Mouse (Mus musculus) liver, embryonic 14.5 days (tissue): ENCODE data around the gene Tmem223. TPM values are rescaled to one million over a fixed set of nuclear protein-coding genes. Genes with fewer than 3 reads are reported as not detected.

Experiments used
- ATAC-seq: fragments of 200-750 bp; cut with Nextera tagmentation; 2 replicates; pipeline ENCODE4 v1.8.0; 2017; ENCODE audit warnings: moderate number of reproducible peaks, mild to moderate bottlenecking, moderate library complexity; ENCODE audit not compliant: insufficient read depth
- DNase-seq, 3 experiments: peaks; one replicate each; pipeline ENCODE4 v3.0.0-alpha.2; 2012 to 2013; ENCODE audit warnings: low read depth in 3 of 3, low spot score in 3 of 3
- H3K27ac ChIP-seq: fragments of 300-500 bp; sonication (generic); 2 replicates; pipeline ENCODE4 v1.5.1; 2014; ENCODE audit warnings: moderate library complexity, mild to moderate bottlenecking, control low read depth, inconsistent platforms
- H3K27me3 ChIP-seq: fragments of 300-500 bp; sonication (generic); 2 replicates; pipeline ENCODE4 v1.6.1; 2014; ENCODE audit warnings: mild to moderate bottlenecking, low read length, moderate library complexity; ENCODE audit not compliant: control insufficient read depth, insufficient read depth
- H3K36me3 ChIP-seq: fragments of 300-500 bp; sonication (generic); replicated peaks from 2 replicates; pipeline ENCODE4 v1.6.1; 2014; ENCODE audit warnings: low read depth; ENCODE audit not compliant: control insufficient read depth, insufficient read depth
- H3K4me1 ChIP-seq, 2 experiments: fragments of 200-500 bp in 1 of 2; fragments of 300-500 bp in 1 of 2; sonication (generic) in 1 of 2; replicated peaks; 2 replicates each; pipeline ENCODE4 v1.6.1; 2012 to 2014; ENCODE audit warnings: antibody characterized with exemption in 1 of 2, inconsistent platforms in 1 of 2, low read length in 1 of 2; ENCODE audit not compliant: control insufficient read depth in 2 of 2, insufficient read depth in 2 of 2
- H3K4me2 ChIP-seq: fragments of 300-500 bp; sonication (generic); 2 replicates; pipeline ENCODE4 v1.6.1; 2014; ENCODE audit warnings: low read depth, mild to moderate bottlenecking, control low read depth, moderate library complexity
- H3K4me3 ChIP-seq, 2 experiments: fragments of 200-500 bp in 1 of 2; fragments of 300-500 bp in 1 of 2; sonication (generic) in 1 of 2; 2 replicates each; pipeline ENCODE4 v1.5.1; 2012 to 2014; ENCODE audit warnings: low read depth in 2 of 2, low read length in 2 of 2, mild to moderate bottlenecking in 2 of 2, control low read depth in 1 of 2, inconsistent platforms in 1 of 2, moderate library complexity in 1 of 2; ENCODE audit not compliant: insufficient read depth in 1 of 2
- H3K9ac ChIP-seq: fragments of 300-500 bp; sonication (generic); replicated peaks from 2 replicates; pipeline ENCODE4 v1.6.1; 2014; ENCODE audit warnings: mild to moderate bottlenecking, control low read depth, moderate library complexity
- H3K9me3 ChIP-seq: fragments of 300-500 bp; sonication (generic); 2 replicates; pipeline ENCODE4 v1.6.1; 2016; ENCODE audit warnings: low read length, mixed read lengths; ENCODE audit not compliant: control insufficient read depth
- CTCF ChIP-seq: IDR thresholded peaks from 2 replicates; pipeline ENCODE4 v1.5.1; 2016; ENCODE audit warnings: antibody characterized with exemption, low read depth, control low read depth
- EP300 ChIP-seq: IDR thresholded peaks from 2 replicates; pipeline ENCODE4 v1.6.1; 2016; ENCODE audit warnings: antibody characterized with exemption, low read depth
- WGBS: fragments of 180-500 bp; shearing (Covaris S2); extraction: QIAGEN DNeasy Blood & Tissue Kit; methylation state at CpG from one replicate; pipeline ENCODE4 v1.1.7; 2014; ENCODE audit not compliant: insufficient replicate concordance; 5-methylcytosine and 5-hydroxymethylcytosine counted together
- polyA plus RNA-seq, 2 experiments: library from polyadenylated mRNA; depleted of rRNA in 1 of 2; stranded (reverse) in 1 of 2; unstranded in 1 of 2; fragments of >200 nt; fragmentation: Nextera tagmentation in 1 of 2; extraction: Ambion mirVana in 1 of 2; gene quantifications; 2 replicates each; pipeline versions ENCODE4 v1.2.1 to v1.2.3; 2012 to 2014

The Tmem223 gene
- polyA plus RNA-seq, 2 experiments = 38.9 to 69.6 TPM

GRCm38 (mm10) chr19:8738911-8739310 is 31.9 kb upstream of the Tmem223 start:
- peaks cover 11 to 18% of the 10 kb centered on the region in 2 experiments for H3K4me1 ChIP-seq
- ATAC-seq = no peak
- H3K27ac ChIP-seq = no peak overlapping the region
- H3K36me3 ChIP-seq = peaks cover 40% of the 10 kb centered on the region
- DNase-seq = no peak
- H3K4me3 ChIP-seq = no peak overlapping the region
- 79% methylated on average over 7 of the region's 7 CpGs for WGBS
- no peaks in the 10 kb centered on the region for H3K9me3 ChIP-seq
- no peak overlapping the region for H3K9ac ChIP-seq
- TF ChIP-seq CTCF = no peak
- TF ChIP-seq EP300 = no peak
- no peaks in the 10 kb centered on the region for H3K27me3 ChIP-seq
- H3K4me2 ChIP-seq = no peak overlapping the region

DNA sequence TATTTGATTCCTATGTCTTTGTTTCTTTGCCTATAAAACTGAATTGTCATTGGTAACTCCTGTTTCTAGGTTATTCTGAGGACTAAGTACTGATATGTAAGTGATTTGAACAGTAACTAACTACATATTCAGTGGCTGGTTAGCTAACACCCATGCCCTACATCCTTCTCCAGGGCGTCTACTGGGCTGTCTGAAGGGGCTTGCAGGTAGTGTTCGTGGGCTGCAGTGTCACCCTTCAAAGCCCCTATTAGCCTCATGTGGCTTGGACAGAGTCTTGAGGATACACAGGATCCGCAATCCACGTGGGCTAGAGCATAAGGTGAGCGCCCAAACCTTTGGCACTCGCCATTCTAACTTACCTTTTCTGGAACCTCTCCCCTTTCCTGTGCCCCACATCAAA is 31.1 kb upstream of the Tmem223 start:
- Histone ChIP-seq H3K4me1 (peaks cover 11 to 18% of the 10 kb centered on the region in 2 experiments), H3K36me3 (peaks cover 47% of the 10 kb centered on the region), H3K4me2 (no peak overlapping the region), H3K9ac (no peak overlapping the region), H3K27me3 (no peaks in the 10 kb centered on the region), H3K4me3 (no peak overlapping the region), H3K9me3 (no peaks in the 10 kb centered on the region), H3K27ac (no peak overlapping the region)
- WGBS = 79% methylated on average over 6 of the region's 6 CpGs
- TF ChIP-seq CTCF = no peak
- TF ChIP-seq EP300 = no peak
- ATAC-seq (no peak), DNase-seq (no peak)

DNA sequence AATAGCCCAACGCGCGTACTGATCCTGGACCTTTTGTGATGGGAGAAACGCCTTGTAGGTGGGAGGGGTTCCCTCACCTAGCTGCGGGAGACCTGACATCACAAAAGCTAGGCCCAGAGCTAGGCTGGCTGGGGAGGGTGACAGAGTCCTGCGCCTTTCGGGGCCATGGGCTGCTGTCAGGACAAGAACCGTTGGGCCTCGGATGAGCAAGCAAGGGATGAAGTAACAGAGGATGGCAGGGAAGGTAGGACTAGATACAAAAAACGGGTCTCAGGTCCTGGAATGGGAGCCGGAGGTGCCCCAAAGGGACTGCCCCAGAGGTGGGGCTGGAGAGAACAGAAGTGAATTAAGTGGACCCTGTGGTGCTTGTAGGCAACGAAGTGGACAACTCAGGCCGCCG is 30.2 kb upstream of the Tmem223 start, which contains the start of gene 1700092M07Rik:
Gene 1700092M07Rik, plus strand, starts transcription at position 116 of the 400 bp plus-strand sequence.
- ATAC-seq (no peak), DNase-seq (no peak)
- peak within 1 kb of the TSS; percentile 64 for H3K4me2 ChIP-seq
- peak within 1 kb of the TSS; percentile 97 for H3K9ac ChIP-seq
- 74% methylated on average over 14 of the region's 14 CpGs for WGBS
- H3K9me3 ChIP-seq = no peaks in the 10 kb centered on the region
- peak within 1 kb of the TSS; percentile 85 to 99 for H3K4me3 ChIP-seq
- peaks cover 9 to 15% of the 10 kb centered on the region in 2 experiments for H3K4me1 ChIP-seq
- no peaks in the 10 kb centered on the region for H3K27me3 ChIP-seq
- TF ChIP-seq CTCF (no peak), EP300 (no peak)
- H3K27ac ChIP-seq = peak within 1 kb of the TSS; percentile 88
- peaks cover 56% of the 10 kb centered on the region for H3K36me3 ChIP-seq

- peak; percentile 97 for ATAC-seq
- Histone ChIP-seq H3K9me3 (no peaks in the 10 kb centered on the region), H3K4me2 (peak within 1 kb of the TSS; percentile 92), H3K4me1 (peaks cover 9 to 15% of the 10 kb centered on the region in 2 experiments), H3K36me3 (peaks cover 64% of the 10 kb centered on the region), H3K9ac (peak within 1 kb of the TSS; percentile 97), H3K27me3 (no peaks in the 10 kb centered on the region), H3K4me3 (peak within 1 kb of the TSS; percentile 85 to 99), H3K27ac (peak within 1 kb of the TSS; percentile 88)
- DNase-seq = peak; percentile 97 to 98 (median 98)
- TF ChIP-seq EP300 (no peak), CTCF (peak; percentile 51)
- WGBS = under 1% methylated on average over 36 of the region's 36 CpGs
These were observed 29.4 kb upstream of the Tmem223 start, which contains the start of gene Stx5a for GRCm38 (mm10) chr19:8741243-8741869. Gene Stx5a (plus strand): TSS chr19:8741413.

GRCm38 (mm10) chr19:8742176-8742575 is 28.6 kb upstream of the Tmem223 start:
- Histone ChIP-seq H3K36me3 (peaks cover 71% of the 10 kb centered on the region), H3K4me3 (peak overlapping the region; percentile 85 to 99), H3K27me3 (no peaks in the 10 kb centered on the region), H3K9ac (peak overlapping the region; percentile 97), H3K27ac (peak overlapping the region; percentile 88), H3K9me3 (no peaks in the 10 kb centered on the region), H3K4me1 (peaks cover 9 to 13% of the 10 kb centered on the region in 2 experiments), H3K4me2 (peak overlapping the region; percentile 92)
- no peak for ATAC-seq
- DNase-seq = no peak
- TF ChIP-seq CTCF (no peak), EP300 (no peak)
- 8% methylated on average over 14 of the region's 14 CpGs for WGBS
